Mouse (Mus musculus): Measurements from ENCODE around the gene Kdm1a. TPM values are rescaled to one million over a fixed set of nuclear protein-coding genes. Genes with fewer than 3 reads are reported as not detected.

Gene Kdm1a
- polyA plus RNA-seq, 1 experiment from 2014 or later: 103 TPM

- no peak overlapping the region for H3K27ac ChIP-seq (ENCODE audit: low read depth, low read length)
- peaks cover 27% of the 10 kb centered on the region for H3K27me3 ChIP-seq (replicated peaks; ENCODE audit: control insufficient read depth, insufficient read depth, low read length)
- peaks cover 3% of the 10 kb centered on the region for H3K4me1 ChIP-seq (ENCODE audit: control insufficient read depth, insufficient read depth, low read length)
- H3K4me3 ChIP-seq (ENCODE audit: low read depth, low read length): peak overlapping the region; percentile 46
- DNase-seq (ENCODE audit: low spot score): peak; percentile 89
- 3% methylated on average over 76 of the region's 76 CpGs for WGBS
- H3K36me3 ChIP-seq (ENCODE audit: control insufficient read depth, insufficient read depth, low read length): no peaks in the 10 kb centered on the region
- H3K9me3 ChIP-seq (replicated peaks; ENCODE audit: control insufficient read depth, low read length): no peaks in the 10 kb centered on the region
- peak overlapping the region; percentile 67 for H3K9ac ChIP-seq (ENCODE audit: low read length)
- peak overlapping the region; percentile 79 for H3K4me2 ChIP-seq (ENCODE audit: low read length)
- ATAC-seq: peak; percentile 67
Measured at GRCm38 (mm10) chr4:136637563-136638229, 35.2 kb upstream of the Kdm1a start.

DNA sequence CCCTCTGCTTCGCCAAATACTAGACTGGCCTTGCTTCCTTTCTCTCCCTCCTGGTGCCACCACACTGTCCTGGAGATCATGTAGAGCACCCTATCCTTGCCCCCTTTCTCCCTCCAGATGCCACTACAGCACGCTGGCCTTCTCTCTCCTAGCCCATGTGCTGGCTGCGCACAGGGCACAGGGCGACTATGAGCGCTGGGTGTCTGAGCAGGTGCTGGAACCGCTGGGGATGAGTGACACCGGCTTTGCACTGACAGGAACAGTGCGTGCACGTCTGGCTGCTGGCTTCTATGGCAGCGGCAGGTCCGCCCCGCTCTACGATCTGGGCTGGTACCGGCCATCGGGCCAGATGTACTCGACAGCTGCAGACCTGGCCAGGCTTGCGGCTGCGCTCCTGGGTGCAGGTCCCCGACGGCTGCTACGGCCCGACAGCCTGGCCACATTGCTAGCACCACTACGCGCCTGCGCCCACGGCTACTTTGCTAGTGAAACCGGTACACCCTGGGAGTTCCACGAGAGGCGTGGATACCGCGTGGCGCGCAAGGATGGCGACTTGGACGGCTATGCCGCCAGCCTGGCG lies 34.5 kb upstream of the Kdm1a start:
- H3K4me2 ChIP-seq (ENCODE audit: low read length): peak overlapping the region; percentile 79
- DNase-seq (ENCODE audit: low spot score) (no peak), ATAC-seq (peak; percentile 44; the same call in 1 of the 2 replicates)
- H3K4me3 ChIP-seq (ENCODE audit: low read depth, low read length): peak overlapping the region; percentile 46
- WGBS: 17% methylated on average over 37 of the region's 37 CpGs
- H3K4me1 ChIP-seq (ENCODE audit: control insufficient read depth, insufficient read depth, low read length): peaks cover 3% of the 10 kb centered on the region
- no peaks in the 10 kb centered on the region for H3K9me3 ChIP-seq (replicated peaks; ENCODE audit: control insufficient read depth, low read length)
- peaks cover 27% of the 10 kb centered on the region for H3K27me3 ChIP-seq (replicated peaks; ENCODE audit: control insufficient read depth, insufficient read depth, low read length)
- peak overlapping the region; percentile 67 for H3K9ac ChIP-seq (ENCODE audit: low read length)
- H3K36me3 ChIP-seq (ENCODE audit: control insufficient read depth, insufficient read depth, low read length): no peaks in the 10 kb centered on the region
- H3K27ac ChIP-seq (ENCODE audit: low read depth, low read length): no peak overlapping the region

GRCm38 (mm10) chr4:136636511-136636910 lies 34.0 kb upstream of the Kdm1a start:
- DNase-seq (ENCODE audit: low spot score): no peak
- Histone ChIP-seq H3K27me3 (replicated peaks; ENCODE audit: control insufficient read depth, insufficient read depth, low read length) (peaks cover 27% of the 10 kb centered on the region), H3K9me3 (replicated peaks; ENCODE audit: control insufficient read depth, low read length) (no peaks in the 10 kb centered on the region), H3K36me3 (ENCODE audit: control insufficient read depth, insufficient read depth, low read length) (no peaks in the 10 kb centered on the region), H3K9ac (ENCODE audit: low read length) (no peak overlapping the region), H3K4me1 (ENCODE audit: control insufficient read depth, insufficient read depth, low read length) (peaks cover 3% of the 10 kb centered on the region), H3K4me2 (ENCODE audit: low read length) (no peak overlapping the region), H3K27ac (ENCODE audit: low read depth, low read length) (no peak overlapping the region), H3K4me3 (ENCODE audit: low read depth, low read length) (no peak overlapping the region)
- 67% methylated on average over 5 of the region's 5 CpGs for WGBS
- no peak for ATAC-seq

GRCm38 (mm10) chr4:136635995-136636394 lies 33.5 kb upstream of the Kdm1a start:
- no peak for ATAC-seq
- peaks cover 3% of the 10 kb centered on the region for H3K4me1 ChIP-seq (ENCODE audit: control insufficient read depth, insufficient read depth, low read length)
- no peaks in the 10 kb centered on the region for H3K36me3 ChIP-seq (ENCODE audit: control insufficient read depth, insufficient read depth, low read length)
- H3K27me3 ChIP-seq (replicated peaks; ENCODE audit: control insufficient read depth, insufficient read depth, low read length): peaks cover 27% of the 10 kb centered on the region
- H3K4me3 ChIP-seq (ENCODE audit: low read depth, low read length): no peak overlapping the region
- no peak overlapping the region for H3K27ac ChIP-seq (ENCODE audit: low read depth, low read length)
- no peak overlapping the region for H3K4me2 ChIP-seq (ENCODE audit: low read length)
- no peak overlapping the region for H3K9ac ChIP-seq (ENCODE audit: low read length)
- H3K9me3 ChIP-seq (replicated peaks; ENCODE audit: control insufficient read depth, low read length): no peaks in the 10 kb centered on the region
- DNase-seq (ENCODE audit: low spot score): no peak

DNA sequence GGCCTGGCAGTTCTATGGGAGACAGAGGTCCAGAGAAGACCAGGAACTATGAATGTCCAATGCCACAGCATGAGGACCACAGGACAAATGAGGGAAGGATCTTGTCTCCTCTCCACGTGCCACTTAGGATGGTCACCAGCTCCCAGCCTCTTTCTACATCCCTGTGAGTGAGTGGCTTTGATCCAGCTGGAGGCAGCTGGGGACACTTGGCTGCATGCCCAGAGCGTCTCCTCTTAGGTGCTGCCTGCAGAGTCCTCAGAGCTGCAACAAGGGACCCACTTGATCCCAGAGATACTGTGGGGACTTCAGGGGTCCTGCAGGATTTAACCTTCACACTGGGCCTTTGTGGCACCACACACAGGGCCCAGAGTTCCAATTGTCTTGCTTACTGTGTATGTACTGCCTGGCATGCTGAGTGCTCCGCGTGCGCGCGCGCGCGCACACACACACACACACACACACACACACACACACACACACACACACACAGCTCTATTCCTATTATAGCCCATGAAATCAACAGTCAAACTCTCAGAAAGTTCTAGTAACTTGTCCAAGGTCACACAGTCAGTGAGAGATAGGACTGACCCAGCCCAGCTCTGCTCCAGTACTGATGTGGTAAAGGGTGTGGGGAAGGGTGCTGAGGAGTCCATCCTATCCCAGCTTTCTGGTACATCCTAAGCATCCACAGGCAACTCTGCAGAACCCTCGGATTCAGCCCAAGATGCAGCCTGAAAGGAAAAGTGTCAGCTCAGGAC lies 28.9 kb upstream of the Kdm1a start:
- DNase-seq (ENCODE audit: low spot score): peak; percentile 71
- Histone ChIP-seq H3K27me3 (replicated peaks; ENCODE audit: control insufficient read depth, insufficient read depth, low read length) (0 out of 2 replicates have a peak, but pooled peaks cover under 1% of the 10 kb centered on the region), H3K9ac (ENCODE audit: low read length) (no peak overlapping the region), H3K4me3 (ENCODE audit: low read depth, low read length) (no peak overlapping the region), H3K9me3 (replicated peaks; ENCODE audit: control insufficient read depth, low read length) (no peaks in the 10 kb centered on the region), H3K4me2 (ENCODE audit: low read length) (no peak overlapping the region), H3K27ac (ENCODE audit: low read depth, low read length) (no peak overlapping the region), H3K36me3 (ENCODE audit: control insufficient read depth, insufficient read depth, low read length) (no peaks in the 10 kb centered on the region), H3K4me1 (ENCODE audit: control insufficient read depth, insufficient read depth, low read length) (no peaks in the 10 kb centered on the region)
- no peak; the same call in 1 of the 2 replicates for ATAC-seq
- 76% methylated on average over 11 of the region's 11 CpGs for WGBS

GRCm38 (mm10) chr4:136626590-136626989 lies 24.1 kb upstream of the Kdm1a start:
- no peak for DNase-seq (ENCODE audit: low spot score)
- Histone ChIP-seq H3K36me3 (ENCODE audit: control insufficient read depth, insufficient read depth, low read length) (no peaks in the 10 kb centered on the region), H3K27me3 (replicated peaks; ENCODE audit: control insufficient read depth, insufficient read depth, low read length) (no peaks in the 10 kb centered on the region), H3K9ac (ENCODE audit: low read length) (no peak overlapping the region), H3K4me2 (ENCODE audit: low read length) (no peak overlapping the region), H3K27ac (ENCODE audit: low read depth, low read length) (no peak overlapping the region), H3K4me1 (ENCODE audit: control insufficient read depth, insufficient read depth, low read length) (no peaks in the 10 kb centered on the region), H3K9me3 (replicated peaks; ENCODE audit: control insufficient read depth, low read length) (no peaks in the 10 kb centered on the region), H3K4me3 (ENCODE audit: low read depth, low read length) (no peak overlapping the region)
- 71% methylated on average over 6 of the region's 6 CpGs for WGBS
- no peak for ATAC-seq

DNA sequence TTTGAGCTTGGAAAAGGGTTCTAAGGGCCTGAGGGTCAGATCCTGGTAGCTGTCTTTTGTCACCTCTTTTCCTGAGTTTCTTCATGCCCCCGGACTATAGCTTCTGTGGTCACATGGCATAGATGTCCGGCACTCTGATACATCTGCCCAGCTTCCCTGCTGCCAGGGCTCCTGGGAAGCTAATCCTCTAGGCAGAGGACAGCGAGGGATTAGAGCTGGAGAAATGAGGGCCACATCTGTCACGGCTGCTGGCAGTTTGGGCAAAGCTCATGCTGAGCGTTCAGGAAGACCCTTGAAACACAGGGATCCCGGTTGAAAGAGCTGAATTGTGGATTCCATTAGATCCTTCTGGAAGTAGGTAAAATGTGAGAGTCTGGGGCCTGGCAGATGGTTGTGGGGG lies 19.9 kb upstream of the Kdm1a start, which contains the start of gene Lactbl1:
Gene Lactbl1 (plus strand): TSS at position 234 of the 400 bp plus-strand sequence.
- Histone ChIP-seq H3K9me3 (replicated peaks; ENCODE audit: control insufficient read depth, low read length) (no peaks in the 10 kb centered on the region), H3K4me1 (ENCODE audit: control insufficient read depth, insufficient read depth, low read length) (no peaks in the 10 kb centered on the region), H3K27ac (ENCODE audit: low read depth, low read length) (no peak within 1 kb of the TSS), H3K27me3 (replicated peaks; ENCODE audit: control insufficient read depth, insufficient read depth, low read length) (no peaks in the 10 kb centered on the region), H3K36me3 (ENCODE audit: control insufficient read depth, insufficient read depth, low read length) (no peaks in the 10 kb centered on the region), H3K4me2 (ENCODE audit: low read length) (no peak within 1 kb of the TSS), H3K9ac (ENCODE audit: low read length) (no peak within 1 kb of the TSS), H3K4me3 (ENCODE audit: low read depth, low read length) (no peak within 1 kb of the TSS)
- no peak for ATAC-seq
- DNase-seq (ENCODE audit: low spot score): no peak
- WGBS: 27% methylated on average over 6 of the region's 6 CpGs

DNA sequence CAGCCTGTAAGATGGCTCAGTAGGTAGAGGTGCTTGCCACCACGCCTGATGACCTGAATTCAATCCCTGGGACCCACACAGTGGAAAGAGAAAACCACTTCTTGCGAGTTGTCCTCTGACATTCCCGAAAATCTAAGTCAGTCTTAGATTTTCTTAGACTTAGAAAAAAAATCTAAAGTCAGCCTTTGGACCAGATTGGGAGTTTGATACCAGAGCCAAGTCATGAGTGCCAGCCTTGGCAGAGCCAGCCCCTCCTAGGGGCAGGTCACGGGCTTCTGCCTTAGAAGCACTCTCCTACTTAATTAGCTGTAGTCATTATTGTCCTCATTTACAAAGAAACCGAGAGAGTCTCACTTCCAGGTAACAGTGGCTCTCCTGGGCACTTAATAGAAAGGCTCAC lies 19.4 kb upstream of the Kdm1a start:
- H3K9ac ChIP-seq (ENCODE audit: low read length): no peak overlapping the region
- no peak overlapping the region for H3K4me3 ChIP-seq (ENCODE audit: low read depth, low read length)
- WGBS: 44% methylated on average over 5 of the region's 5 CpGs
- H3K36me3 ChIP-seq (ENCODE audit: control insufficient read depth, insufficient read depth, low read length): no peaks in the 10 kb centered on the region
- no peaks in the 10 kb centered on the region for H3K4me1 ChIP-seq (ENCODE audit: control insufficient read depth, insufficient read depth, low read length)
- no peak overlapping the region for H3K4me2 ChIP-seq (ENCODE audit: low read length)
- no peaks in the 10 kb centered on the region for H3K27me3 ChIP-seq (replicated peaks; ENCODE audit: control insufficient read depth, insufficient read depth, low read length)
- ATAC-seq (no peak), DNase-seq (ENCODE audit: low spot score) (no peak)
- H3K9me3 ChIP-seq (replicated peaks; ENCODE audit: control insufficient read depth, low read length): no peaks in the 10 kb centered on the region
- no peak overlapping the region for H3K27ac ChIP-seq (ENCODE audit: low read depth, low read length)

DNA sequence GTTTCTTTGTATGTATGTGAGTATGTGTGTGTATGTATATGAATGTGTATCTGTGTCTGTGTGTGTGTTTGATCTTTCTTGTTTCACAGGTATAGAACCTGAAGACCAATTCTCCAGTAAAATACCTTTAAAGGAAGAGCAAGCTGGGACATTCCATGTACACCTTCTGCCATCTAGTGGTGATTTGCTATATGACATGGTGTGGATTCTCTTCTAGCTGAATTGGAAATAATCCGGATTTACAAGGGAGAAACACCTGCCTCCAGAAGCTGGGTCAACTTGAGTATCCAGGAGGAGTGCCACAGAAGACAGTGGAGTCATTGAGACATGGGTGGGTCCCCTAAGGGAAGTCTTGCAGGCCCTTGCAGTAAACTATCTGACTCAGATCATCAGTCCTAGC lies 18.8 kb upstream of the Kdm1a start:
- 0% methylated on average over 1 of the region's 1 CpGs for WGBS
- Histone ChIP-seq H3K9me3 (replicated peaks; ENCODE audit: control insufficient read depth, low read length) (no peaks in the 10 kb centered on the region), H3K9ac (ENCODE audit: low read length) (no peak overlapping the region), H3K4me3 (ENCODE audit: low read depth, low read length) (no peak overlapping the region), H3K27ac (ENCODE audit: low read depth, low read length) (no peak overlapping the region), H3K36me3 (ENCODE audit: control insufficient read depth, insufficient read depth, low read length) (no peaks in the 10 kb centered on the region), H3K27me3 (replicated peaks; ENCODE audit: control insufficient read depth, insufficient read depth, low read length) (no peaks in the 10 kb centered on the region), H3K4me2 (ENCODE audit: low read length) (no peak overlapping the region), H3K4me1 (ENCODE audit: control insufficient read depth, insufficient read depth, low read length) (no peaks in the 10 kb centered on the region)
- DNase-seq (ENCODE audit: low spot score): peak; percentile 88
- 0 out of 2 replicates have a peak, but pooled peaks have one; percentile 34 for ATAC-seq
